Mouse (Mus musculus): ENCODE measurements at regions not wholly inside any gene's neighbourhood (a gene's known extent, or its start where the extent isn't known, plus 50 kb on each side); places are given as distances from the start of the nearest gene placed in this dataset.

DNA sequence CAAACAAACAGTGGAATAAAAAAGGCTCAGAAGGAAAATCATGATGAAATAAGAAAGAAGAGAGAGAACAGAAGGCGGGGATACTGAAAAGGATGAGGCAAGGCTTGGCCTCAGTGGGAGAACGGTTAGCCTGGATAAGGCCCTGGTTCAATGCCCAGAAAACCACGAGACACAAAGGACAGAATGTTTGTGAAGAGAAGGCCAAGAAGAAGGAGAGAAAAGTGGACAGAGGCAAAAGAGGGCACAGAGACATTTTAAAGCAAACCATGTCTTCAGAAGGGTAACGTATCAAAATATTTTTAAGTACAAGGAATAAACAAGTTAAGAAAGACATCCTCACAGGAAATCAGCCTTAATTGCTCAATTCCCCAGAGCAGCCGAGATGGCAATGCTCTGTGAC is 78.6 kb downstream of the Cdca7 start:
- TF ChIP-seq MAFK (IDR thresholded peaks at IDR 0.05; ENCODE audit: insufficient read depth, low read depth, low read length) (no peak), ZC3H11A (IDR thresholded peaks at IDR 0.05; ENCODE audit: borderline replicate concordance, low read depth, low read length) (no peak), ZNF384 (IDR thresholded peaks at IDR 0.05; ENCODE audit: low read depth, low read length) (no peak), HCFC1 (IDR thresholded peaks at IDR 0.05; ENCODE audit: borderline replicate concordance, insufficient read depth, low read length) (no peak), CHD2 (IDR thresholded peaks at IDR 0.05; ENCODE audit: low read depth, low read length) (no peak)
